Mouse (Mus musculus): Measurements from ENCODE around the gene Olfr508.
"Not testable (repeated sequence)": the region's sequence is repeated elsewhere in the genome, so short reads cannot be mapped to it uniquely, and the experiment has no call there.

Gene Olfr508

DNA sequence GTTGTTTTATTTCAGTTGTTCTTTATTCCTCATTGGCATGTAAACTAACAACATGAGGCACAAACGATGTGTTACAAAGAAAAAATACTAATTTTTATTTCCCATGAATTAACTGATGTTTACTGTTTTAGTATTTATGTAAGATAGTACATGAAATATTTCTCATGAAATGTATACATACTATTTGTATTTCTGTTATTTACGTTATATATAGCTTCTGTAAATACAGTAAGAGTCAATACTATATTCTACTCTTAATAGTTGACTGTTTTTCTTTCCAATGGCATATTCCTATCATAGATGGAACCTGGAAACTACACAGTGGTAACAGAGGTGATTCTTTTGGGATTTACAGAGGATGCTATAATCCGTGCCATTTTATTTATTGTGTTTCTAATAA, at the start of gene Olfr508:
Olfr508 (plus strand) TSS at position 301 of the 400 bp plus-strand sequence.
- DNase-seq (ENCODE audit: low spot score): no peak

DNA sequence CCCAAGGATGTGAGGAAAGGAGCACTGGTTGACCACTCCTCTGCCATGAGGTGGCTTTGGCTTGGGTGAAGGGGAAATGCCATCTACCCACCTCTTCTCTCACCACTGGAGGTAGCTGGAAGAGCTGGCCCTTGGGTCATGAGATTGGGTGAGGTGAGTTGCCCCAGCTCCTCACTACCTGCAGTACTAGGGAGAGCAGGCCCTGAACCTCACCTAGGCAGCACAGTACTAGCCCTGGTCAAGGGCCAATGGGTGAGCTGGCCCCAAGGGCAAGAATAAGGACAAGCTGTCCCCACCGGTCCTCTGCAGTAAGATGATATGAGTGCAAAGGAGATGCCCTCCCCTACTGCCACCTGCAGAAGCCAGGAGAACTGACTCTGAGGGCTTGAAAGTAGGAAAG, 40.0 kb upstream of the Olfr508 start:
- DNase-seq (ENCODE audit: low spot score): no peak

DNA sequence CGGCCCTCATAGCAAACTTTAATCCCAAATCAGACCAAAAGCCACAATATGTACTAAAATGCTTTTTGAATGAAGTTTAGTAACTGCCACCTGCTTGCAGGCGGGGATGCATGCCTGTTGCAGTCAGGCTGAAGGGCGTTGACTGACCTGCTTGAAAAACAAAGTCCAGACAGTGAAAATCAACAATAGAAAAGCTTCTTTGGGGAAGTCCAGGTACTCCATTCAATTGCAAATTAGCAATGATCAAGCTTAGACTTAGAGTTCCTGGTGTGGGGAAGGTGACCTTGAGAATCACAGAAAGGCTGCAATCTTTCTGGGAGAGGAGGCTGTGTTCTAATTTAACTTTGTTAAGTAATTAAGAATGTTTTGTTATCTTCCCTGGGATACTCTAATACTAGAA, 27.9 kb upstream of the Olfr508 start:
- not testable (repeated sequence) for DNase-seq (ENCODE audit: low spot score)

DNA sequence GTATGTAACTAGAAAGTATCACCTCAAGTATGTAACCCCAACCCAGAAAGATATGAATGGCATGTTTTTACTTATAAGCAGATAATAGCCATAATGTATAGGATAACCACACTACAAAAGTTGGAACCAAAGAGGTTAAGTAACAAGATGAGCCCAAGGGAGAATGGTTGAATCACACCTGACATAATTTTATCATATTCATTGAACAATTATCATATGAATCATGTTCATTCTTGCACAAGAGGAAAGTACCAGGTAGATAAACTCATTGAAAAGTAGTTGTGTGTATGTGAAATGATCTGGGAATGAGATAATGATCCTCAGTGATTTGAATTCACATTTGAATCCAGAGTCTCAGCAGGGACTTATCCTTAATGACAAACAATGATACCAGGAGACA, 19.3 kb upstream of the Olfr508 start, which contains the start of gene Olfr506:
Olfr506 (plus strand) TSS at position 301 of the 400 bp plus-strand sequence.
- no peak for DNase-seq (ENCODE audit: low spot score)

DNA sequence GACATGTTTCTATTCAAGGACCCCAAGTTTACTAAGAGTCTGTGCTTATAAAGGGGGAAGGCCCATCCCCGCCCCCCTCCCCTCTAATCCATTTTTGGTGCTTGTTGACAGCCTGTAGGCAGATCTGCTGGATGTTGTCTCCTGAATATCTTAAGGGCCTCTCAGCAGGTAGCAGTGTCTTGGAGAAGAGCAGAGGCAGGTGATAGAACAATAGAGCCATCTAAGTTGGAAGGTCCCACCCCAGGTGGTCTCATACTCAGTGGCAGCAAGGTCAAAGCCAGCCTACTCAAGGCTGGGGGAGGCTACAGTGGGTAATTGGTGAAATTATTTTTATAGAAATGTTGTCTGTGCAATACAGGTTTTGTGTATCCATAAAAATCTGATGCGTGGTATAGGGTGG, 15.7 kb upstream of the Olfr508 start:
- DNase-seq (ENCODE audit: low spot score): no peak

DNA sequence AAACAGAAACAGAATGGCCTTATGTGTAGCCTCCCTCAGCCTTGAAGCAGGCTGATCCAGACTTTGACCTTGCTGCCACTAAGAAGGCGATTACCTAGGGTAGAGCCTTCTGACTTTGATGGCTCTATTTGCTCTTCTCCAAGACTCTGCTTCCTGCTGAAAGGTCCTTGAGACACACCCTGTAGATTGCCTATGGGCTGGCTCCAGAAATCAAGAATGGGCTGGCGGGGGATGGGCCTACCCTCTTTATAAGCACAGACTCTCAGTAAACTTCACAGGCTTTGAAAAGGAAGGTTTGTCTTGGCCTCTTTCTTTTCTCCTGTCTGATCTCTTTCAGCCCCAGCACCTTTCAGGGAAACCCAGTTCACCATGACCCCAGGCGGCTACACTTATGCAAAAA, 13.0 kb upstream of the Olfr508 start:
- not testable (repeated sequence) for DNase-seq (ENCODE audit: low spot score)

DNA sequence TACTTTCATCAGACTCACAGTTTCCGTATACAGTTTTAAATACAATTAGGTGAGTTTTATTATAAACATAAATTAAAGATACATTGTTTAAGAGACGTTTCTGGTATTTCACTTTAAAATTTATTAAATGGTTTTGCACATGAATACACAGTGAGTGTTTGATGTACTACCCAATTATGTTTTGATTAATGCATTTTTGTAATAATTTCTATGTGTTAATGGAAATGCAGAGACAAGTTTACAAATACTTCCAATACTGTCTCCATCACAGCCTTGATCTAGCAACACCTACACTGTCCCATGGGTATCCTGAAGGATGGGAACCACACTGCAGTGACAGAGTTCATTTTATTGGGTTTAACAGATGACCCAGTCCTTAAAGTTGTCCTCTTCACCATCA, 8.3 kb upstream of the Olfr508 start, which contains the start of gene Olfr507:
Olfr507 (plus strand) TSS at position 301 of the 400 bp plus-strand sequence.
- DNase-seq (ENCODE audit: low spot score): no peak

DNA sequence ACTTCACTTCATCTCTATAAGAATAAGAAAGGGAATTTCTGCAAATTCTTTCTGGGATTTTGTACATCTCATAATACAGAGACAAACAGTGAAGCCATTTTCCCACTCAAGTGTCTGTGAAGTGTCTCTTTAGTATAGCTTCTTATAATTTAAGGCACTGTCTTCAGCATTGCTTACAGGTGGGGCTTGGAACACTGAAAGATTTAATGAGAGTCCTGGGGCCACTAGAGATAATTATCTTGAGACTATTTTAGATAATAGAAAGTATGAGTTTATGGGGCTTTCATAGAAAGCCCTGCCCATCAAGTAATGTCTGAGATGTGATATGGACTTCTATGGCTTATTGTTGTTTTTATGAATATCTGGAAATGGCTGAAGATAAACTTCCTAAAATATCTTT, 22.0 kb downstream of the Olfr508 start, which contains the start of gene Olfr509:
Olfr509 (minus strand) TSS at position 101 of the 400 bp plus-strand sequence.
- DNase-seq (ENCODE audit: low spot score): no peak

DNA sequence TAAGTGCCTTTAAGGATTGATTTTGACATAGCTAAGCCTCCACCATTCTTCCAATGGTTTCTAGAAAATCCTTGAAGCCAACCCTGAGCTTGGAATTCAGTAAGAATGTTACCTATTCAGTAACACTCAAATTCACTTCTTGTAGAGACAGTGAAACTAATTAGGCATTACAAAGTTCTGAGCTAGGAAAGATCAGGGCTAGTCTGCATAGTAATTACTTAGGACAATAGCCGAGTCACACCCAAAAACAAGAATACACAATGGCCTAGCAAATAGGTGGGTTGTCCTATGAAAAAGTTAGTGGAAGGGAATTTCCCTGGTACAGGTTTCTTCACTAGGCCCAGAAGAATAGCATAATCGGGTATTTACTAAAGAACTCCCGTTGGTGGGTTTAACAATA, 32.6 kb downstream of the Olfr508 start:
- no peak for DNase-seq (ENCODE audit: low spot score)

DNA sequence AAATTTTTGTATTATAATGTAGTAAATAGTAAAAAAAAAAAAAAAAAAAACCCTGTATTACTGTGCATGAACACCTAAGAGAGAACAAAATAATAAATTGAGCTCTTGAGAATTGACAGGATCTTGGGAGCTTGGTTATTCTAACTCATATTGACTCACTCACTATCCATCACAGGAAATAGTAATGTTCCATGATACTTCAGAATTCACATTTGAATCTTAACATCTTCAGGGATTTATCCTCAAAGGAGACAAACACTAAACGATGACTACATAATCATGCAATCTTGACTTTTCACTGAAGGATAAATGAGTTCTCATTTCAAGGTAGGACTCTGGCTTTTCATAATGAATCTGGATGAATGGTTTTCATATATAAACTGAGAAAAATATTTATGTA, 36.3 kb downstream of the Olfr508 start, which contains the start of gene Olfr510:
Olfr510 (plus strand) TSS at position 301 of the 400 bp plus-strand sequence.
- no peak for DNase-seq (ENCODE audit: low spot score)

DNA sequence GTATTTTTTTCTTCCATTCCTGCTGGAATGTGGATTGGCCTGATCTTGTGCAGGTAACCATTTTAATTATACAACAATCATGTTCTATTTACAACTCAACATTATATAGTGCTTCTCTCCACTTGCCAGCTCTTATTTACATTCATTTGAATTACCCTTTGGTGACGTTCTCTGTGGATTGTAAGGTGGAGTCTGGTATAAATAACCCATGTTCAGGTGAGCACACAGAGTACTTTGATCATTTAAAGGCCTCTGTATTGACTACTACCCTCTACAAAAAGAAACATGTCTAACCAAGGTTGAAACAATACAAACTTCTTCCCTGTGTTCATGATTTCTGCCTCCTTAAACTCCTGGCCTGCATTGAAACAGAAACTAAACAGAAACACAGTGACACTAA, 41.3 kb downstream of the Olfr508 start:
- no peak for DNase-seq (ENCODE audit: low spot score)

DNA sequence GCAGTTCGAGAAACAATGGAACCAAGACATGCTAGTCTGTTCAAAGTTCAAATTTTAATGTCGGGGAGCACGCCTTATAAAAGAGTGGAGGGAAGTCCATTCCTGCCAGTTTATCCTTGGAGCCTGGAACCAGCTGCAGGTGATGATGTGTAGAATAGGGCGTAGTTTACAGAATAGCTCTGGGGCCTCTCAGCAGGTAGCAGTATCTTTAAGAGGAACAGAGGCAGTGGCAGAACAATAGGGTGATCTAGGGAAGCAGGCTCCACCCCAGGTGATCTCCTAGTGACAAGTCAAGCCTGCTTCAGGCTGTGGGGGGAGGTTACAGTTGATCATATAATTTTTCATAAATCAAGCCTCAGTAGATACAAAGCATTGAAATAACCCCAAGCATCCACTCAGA, 49.1 kb downstream of the Olfr508 start:
- no peak for DNase-seq (ENCODE audit: low spot score)

Data from testis, postnatal 10 days (tissue).